Mouse (Mus musculus): ENCODE results near the gene Rab11fip3. TPM values are rescaled to one million over a fixed set of nuclear protein-coding genes. Genes with fewer than 3 reads are reported as not detected.

Gene Rab11fip3
- polyA plus RNA-seq, 1 experiment from 2014 or later: 13.0 TPM

DNA sequence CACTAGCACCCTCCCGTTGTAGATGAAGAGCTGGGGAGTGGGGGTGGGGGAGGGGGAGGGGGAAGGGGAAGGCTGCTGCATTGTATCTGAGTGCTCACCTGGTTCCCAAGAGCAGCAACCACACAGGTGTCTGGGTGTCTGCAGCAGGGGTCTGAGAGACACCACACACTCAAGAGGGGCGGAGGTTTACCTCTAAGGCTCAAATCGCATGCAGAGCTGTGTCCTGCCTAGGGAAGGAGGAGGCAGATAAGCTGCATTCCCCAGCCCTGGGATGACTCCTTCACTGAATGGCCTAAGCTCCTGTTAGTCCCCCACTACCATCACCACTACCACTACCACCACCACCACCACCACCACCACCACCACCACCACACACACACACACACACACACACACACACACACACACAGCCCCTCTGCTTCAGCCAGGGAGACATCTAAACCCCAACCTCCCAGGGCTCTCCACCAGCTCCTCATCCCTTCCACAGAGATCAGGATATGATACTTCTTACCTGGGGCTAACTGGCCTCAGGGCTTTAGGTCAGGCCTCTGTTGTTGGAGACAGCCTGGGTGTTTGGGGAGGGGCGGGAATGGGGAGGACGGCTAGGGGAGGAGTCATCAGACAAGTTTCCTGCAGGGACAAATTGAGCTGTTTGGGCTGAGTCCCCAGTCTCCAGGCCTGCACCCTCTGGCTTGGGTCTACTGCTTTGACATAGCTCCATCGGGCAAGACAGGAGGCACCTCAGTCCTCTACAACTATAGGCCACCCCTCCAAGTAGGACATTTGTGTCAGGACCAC is 124.8 kb downstream of the Rab11fip3 start, which contains the start of the genes Pigq and Nhlrc4:
Pigq (minus strand) TSS at position 571 of the 798 bp plus-strand sequence.
Nhlrc4 (minus strand) TSS at position 596 of the 798 bp plus-strand sequence.
- ATAC-seq: no peak
- 45% methylated on average over 6 of the region's 6 CpGs for WGBS
- H3K9me3 ChIP-seq (ENCODE audit: control insufficient read depth, low read length): no peaks in the 10 kb centered on the region
- no peak within 1 kb of the TSS for H3K27ac ChIP-seq (ENCODE audit: low read length)
- H3K9ac ChIP-seq (ENCODE audit: low read depth, low read length): no peak within 1 kb of the TSS; the same call in 1 of the 2 replicates
- H3K27me3 ChIP-seq (replicated peaks; ENCODE audit: control insufficient read depth, insufficient read depth, low read length): no peaks in the 10 kb centered on the region
- H3K36me3 ChIP-seq (ENCODE audit: control insufficient read depth, insufficient read depth, low read length): no peaks in the 10 kb centered on the region
- no peak within 1 kb of the TSS for H3K4me2 ChIP-seq (ENCODE audit: low read depth, low read length)
- no peak within 1 kb of the TSS for H3K4me3 ChIP-seq (ENCODE audit: low read length)
- H3K4me1 ChIP-seq (ENCODE audit: control insufficient read depth, insufficient read depth, low read length): peaks cover 13% of the 10 kb centered on the region

DNA sequence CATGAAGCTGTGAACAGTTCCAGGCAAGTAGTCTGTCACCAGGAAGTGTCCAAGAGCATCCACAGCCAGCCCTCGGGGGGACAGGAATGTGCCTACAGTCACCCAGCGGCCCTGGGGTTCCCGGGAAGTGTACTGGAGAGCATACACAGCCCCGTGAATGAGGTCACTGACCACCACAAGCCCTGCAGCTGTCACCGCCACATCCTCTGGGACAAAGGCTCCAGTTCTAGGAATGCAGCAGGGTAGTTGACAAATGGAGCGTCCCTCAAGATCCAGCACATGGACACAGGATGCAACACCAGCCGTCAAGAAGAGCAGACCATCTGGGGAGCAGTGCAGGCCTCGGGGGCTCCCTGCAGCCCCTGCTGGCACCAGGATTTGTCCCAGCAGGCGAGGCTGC is 125.6 kb downstream of the Rab11fip3 start:
- Histone ChIP-seq H3K4me1 (ENCODE audit: control insufficient read depth, insufficient read depth, low read length) (peaks cover 13% of the 10 kb centered on the region), H3K4me3 (ENCODE audit: low read length) (no peak overlapping the region), H3K9ac (ENCODE audit: low read depth, low read length) (no peak overlapping the region), H3K9me3 (ENCODE audit: control insufficient read depth, low read length) (no peaks in the 10 kb centered on the region), H3K27ac (ENCODE audit: low read length) (no peak overlapping the region), H3K27me3 (replicated peaks; ENCODE audit: control insufficient read depth, insufficient read depth, low read length) (no peaks in the 10 kb centered on the region), H3K36me3 (ENCODE audit: control insufficient read depth, insufficient read depth, low read length) (no peaks in the 10 kb centered on the region), H3K4me2 (ENCODE audit: low read depth, low read length) (no peak overlapping the region)
- 66% methylated on average over 9 of the region's 9 CpGs for WGBS
- ATAC-seq: no peak

DNA sequence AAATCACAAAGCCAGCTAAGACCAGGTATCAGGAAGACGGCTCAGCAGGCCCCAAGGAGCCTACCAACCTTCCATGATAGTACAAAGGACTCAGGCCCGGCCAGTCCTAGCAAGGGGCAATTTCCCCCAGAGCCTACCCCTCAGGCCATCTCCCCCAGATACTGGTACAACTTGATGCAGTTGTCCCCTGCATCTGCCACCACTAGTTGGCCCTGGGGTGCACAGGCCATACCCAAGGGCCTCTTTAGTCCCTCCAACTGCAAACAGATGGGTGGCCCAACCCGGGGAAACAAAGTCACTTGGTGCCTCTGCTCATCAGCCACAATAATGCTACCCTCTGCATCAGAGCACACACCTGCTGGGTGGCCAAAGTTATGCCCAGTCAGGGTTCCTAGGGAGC is 126.1 kb downstream of the Rab11fip3 start:
- Histone ChIP-seq H3K27me3 (replicated peaks; ENCODE audit: control insufficient read depth, insufficient read depth, low read length) (no peaks in the 10 kb centered on the region), H3K9me3 (ENCODE audit: control insufficient read depth, low read length) (no peaks in the 10 kb centered on the region), H3K4me3 (ENCODE audit: low read length) (no peak overlapping the region), H3K9ac (ENCODE audit: low read depth, low read length) (no peak overlapping the region), H3K36me3 (ENCODE audit: control insufficient read depth, insufficient read depth, low read length) (no peaks in the 10 kb centered on the region), H3K4me1 (ENCODE audit: control insufficient read depth, insufficient read depth, low read length) (peaks cover 13% of the 10 kb centered on the region), H3K27ac (ENCODE audit: low read length) (no peak overlapping the region), H3K4me2 (ENCODE audit: low read depth, low read length) (no peak overlapping the region)
- 82% methylated on average over 3 of the region's 3 CpGs for WGBS
- no peak for ATAC-seq

- H3K27me3 ChIP-seq (replicated peaks; ENCODE audit: control insufficient read depth, insufficient read depth, low read length): no peaks in the 10 kb centered on the region
- H3K4me1 ChIP-seq (ENCODE audit: control insufficient read depth, insufficient read depth, low read length): peaks cover 13% of the 10 kb centered on the region
- no peaks in the 10 kb centered on the region for H3K36me3 ChIP-seq (ENCODE audit: control insufficient read depth, insufficient read depth, low read length)
- H3K9me3 ChIP-seq (ENCODE audit: control insufficient read depth, low read length): no peaks in the 10 kb centered on the region
- H3K4me2 ChIP-seq (ENCODE audit: low read depth, low read length): no peak overlapping the region
- 91% methylated on average over 2 of the region's 2 CpGs for WGBS
- H3K4me3 ChIP-seq (ENCODE audit: low read length): no peak overlapping the region
- peak; percentile 57 for ATAC-seq
- H3K9ac ChIP-seq (ENCODE audit: low read depth, low read length): no peak overlapping the region
- no peak overlapping the region for H3K27ac ChIP-seq (ENCODE audit: low read length)
Measured at GRCm38 (mm10) chr17:25942597-25943151, 126.7 kb downstream of the Rab11fip3 start.

- no peaks in the 10 kb centered on the region for H3K27me3 ChIP-seq (replicated peaks; ENCODE audit: control insufficient read depth, insufficient read depth, low read length)
- 3% methylated on average over 54 of the region's 54 CpGs for WGBS
- H3K9me3 ChIP-seq (ENCODE audit: control insufficient read depth, low read length): no peaks in the 10 kb centered on the region
- peak overlapping the region; percentile 97 for H3K9ac ChIP-seq (ENCODE audit: low read depth, low read length)
- peak overlapping the region; percentile 94 for H3K4me3 ChIP-seq (ENCODE audit: low read length)
- H3K27ac ChIP-seq (ENCODE audit: low read length): peak overlapping the region; percentile 88
- ATAC-seq: peak; percentile 72
- H3K4me2 ChIP-seq (ENCODE audit: low read depth, low read length): peak overlapping the region; percentile 60
- peaks cover 13% of the 10 kb centered on the region for H3K4me1 ChIP-seq (ENCODE audit: control insufficient read depth, insufficient read depth, low read length)
- H3K36me3 ChIP-seq (ENCODE audit: control insufficient read depth, insufficient read depth, low read length): 0 out of 2 replicates have a peak, but pooled peaks cover under 1% of the 10 kb centered on the region
Measured at GRCm38 (mm10) chr17:25941511-25942241, 127.7 kb downstream of the Rab11fip3 start.

Other genes with a start within 250 kb of the Rab11fip3 start
- gene Wdr24, start 245.9 kb downstream of the Rab11fip3 start, polyA plus RNA-seq (2015; fragmentation: Nextera tagmentation; extraction: Ambion mirVana): 23.4 and 25.5 TPM in 2 replicates
- gene Jmjd8, start 240.7 kb downstream of the Rab11fip3 start, polyA plus RNA-seq (2015; fragmentation: Nextera tagmentation; extraction: Ambion mirVana): 50.1 and 50.9 TPM in 2 replicates
- 303 and 321 TPM in 2 replicates for gene Stub1, start 236.2 kb downstream of the Rab11fip3 start, polyA plus RNA-seq (2015; fragmentation: Nextera tagmentation; extraction: Ambion mirVana)
- 1.6 and 2.0 TPM in 2 replicates for gene Rhbdl1, start 232.3 kb downstream of the Rab11fip3 start, polyA plus RNA-seq (2015; fragmentation: Nextera tagmentation; extraction: Ambion mirVana)
- gene Gm20683, start 227.8 kb downstream of the Rab11fip3 start, polyA plus RNA-seq (2015; fragmentation: Nextera tagmentation; extraction: Ambion mirVana): 1.4 and 2.3 TPM in 2 replicates
- 21.5 and 23.2 TPM in 2 replicates for gene Rhot2, start 224.7 kb downstream of the Rab11fip3 start, polyA plus RNA-seq (2015; fragmentation: Nextera tagmentation; extraction: Ambion mirVana)
- 11.3 and 11.9 TPM in 2 replicates for gene Wdr90, start 208.1 kb downstream of the Rab11fip3 start, polyA plus RNA-seq (2015; fragmentation: Nextera tagmentation; extraction: Ambion mirVana)
- gene Mcrip2, start 200.8 kb downstream of the Rab11fip3 start, polyA plus RNA-seq (2015; fragmentation: Nextera tagmentation; extraction: Ambion mirVana): 79.5 and 89.3 TPM in 2 replicates
- gene Mettl26, start 194.5 kb downstream of the Rab11fip3 start, polyA plus RNA-seq (2015; fragmentation: Nextera tagmentation; extraction: Ambion mirVana): 61.0 and 66.9 TPM in 2 replicates
- 0.16 and 0.55 TPM in 2 replicates for gene Wfikkn1, start 188.7 kb downstream of the Rab11fip3 start, polyA plus RNA-seq (2015; fragmentation: Nextera tagmentation; extraction: Ambion mirVana)
- 23.2 and 24.3 TPM in 2 replicates for gene Rab40c, start 149.8 kb downstream of the Rab11fip3 start, polyA plus RNA-seq (2015; fragmentation: Nextera tagmentation; extraction: Ambion mirVana)
- 57.8 and 59.7 TPM in 2 replicates for gene Pigq, start 124.6 kb downstream of the Rab11fip3 start, polyA plus RNA-seq (2015; fragmentation: Nextera tagmentation; extraction: Ambion mirVana)
- 0.73 TPM in 1 of 2 replicates, not detected in the other for gene Nhlrc4, start 124.6 kb downstream of the Rab11fip3 start, polyA plus RNA-seq (2015; fragmentation: Nextera tagmentation; extraction: Ambion mirVana)
- 0.21 and 0.22 TPM in 2 replicates for gene A930017K11Rik, start 117.0 kb downstream of the Rab11fip3 start, polyA plus RNA-seq (2015; fragmentation: Nextera tagmentation; extraction: Ambion mirVana)
- gene Capn15, start 83.8 kb downstream of the Rab11fip3 start, polyA plus RNA-seq (2015; fragmentation: Nextera tagmentation; extraction: Ambion mirVana): 22.3 and 24.5 TPM in 2 replicates
- gene Decr2, start 20.8 kb upstream of the Rab11fip3 start, polyA plus RNA-seq (2015; fragmentation: Nextera tagmentation; extraction: Ambion mirVana): 49.6 and 51.5 TPM in 2 replicates
- gene Nme4, start 26.0 kb upstream of the Rab11fip3 start, polyA plus RNA-seq (2015; fragmentation: Nextera tagmentation; extraction: Ambion mirVana): 92.1 and 97.1 TPM in 2 replicates
- 12.1 and 15.1 TPM in 2 replicates for gene Tmem8, start 43.7 kb upstream of the Rab11fip3 start, polyA plus RNA-seq (2015; fragmentation: Nextera tagmentation; extraction: Ambion mirVana)
- gene Mrpl28, start 53.9 kb upstream of the Rab11fip3 start, polyA plus RNA-seq (2015; fragmentation: Nextera tagmentation; extraction: Ambion mirVana): 242 and 260 TPM in 2 replicates
- gene Axin1, start 69.1 kb upstream of the Rab11fip3 start, polyA plus RNA-seq (2015; fragmentation: Nextera tagmentation; extraction: Ambion mirVana): 5.9 and 6.6 TPM in 2 replicates
- gene Pdia2, start 129.5 kb upstream of the Rab11fip3 start, polyA plus RNA-seq (2015; fragmentation: Nextera tagmentation; extraction: Ambion mirVana): 104 and 149 TPM in 2 replicates
- 13.4 and 15.2 TPM in 2 replicates for gene Rgs11, start 133.4 kb upstream of the Rab11fip3 start, polyA plus RNA-seq (2015; fragmentation: Nextera tagmentation; extraction: Ambion mirVana)
- gene Arhgdig, start 138.2 kb upstream of the Rab11fip3 start, polyA plus RNA-seq (2015; fragmentation: Nextera tagmentation; extraction: Ambion mirVana): 14.8 and 17.3 TPM in 2 replicates
- gene Fam234a, start 174.7 kb upstream of the Rab11fip3 start, polyA plus RNA-seq (2015; fragmentation: Nextera tagmentation; extraction: Ambion mirVana): 123 and 129 TPM in 2 replicates
- gene Luc7l, start 183.3 kb upstream of the Rab11fip3 start, polyA plus RNA-seq (2015; fragmentation: Nextera tagmentation; extraction: Ambion mirVana): 68.2 and 72.2 TPM in 2 replicates

Data from intestine, embryonic 16.5 days (tissue).